Mouse (Mus musculus) heart, postnatal 10 days (tissue): ENCODE results near the gene Spc24. TPM values are rescaled to one million over a fixed set of nuclear protein-coding genes. Genes with fewer than 3 reads are reported as not detected.

Experiments used
- DNase-seq, 2 experiments: peaks; one replicate each; pipeline ENCODE4 v3.0.0; 2021
- intact Hi-C: fragments of 180-260 bp; cut with DNase I; formaldehyde crosslinking; loops from one replicate; pipeline ENCODE4 v1.15.1; 2025
- total RNA-seq, 2 experiments: library from RNA; stranded (reverse); gene quantifications; 2 replicates each; pipeline ENCODE4 v1.2.3; 2021

The Spc24 gene
- total RNA-seq, 2 experiments from 2014 or later = 11.9 to 14.5 TPM

GRCm38 (mm10) chr9:21752252-21752792 is 7.8 kb downstream of the Spc24 start:
- intact Hi-C loops = loop anchor here (1.0 kb wide), 1 partner anchor 51 kb away; no protein-coding TSS in a partner anchor
- peak; percentile 82 for DNase-seq

- intact Hi-C loops = loop anchor here (2.0 kb wide), 1 partner anchor 119 kb away; no protein-coding TSS in a partner anchor
- peak; percentile 68 to 77 for DNase-seq
These were observed 8.8 kb downstream of the Spc24 start for GRCm38 (mm10) chr9:21751347-21751746.

- intact Hi-C loops = loop anchor here (2.0 kb wide), 1 partner anchor 120 kb away; no protein-coding TSS in a partner anchor
- DNase-seq = no peak
These were observed 9.7 kb downstream of the Spc24 start for GRCm38 (mm10) chr9:21750370-21750769.

DNA sequence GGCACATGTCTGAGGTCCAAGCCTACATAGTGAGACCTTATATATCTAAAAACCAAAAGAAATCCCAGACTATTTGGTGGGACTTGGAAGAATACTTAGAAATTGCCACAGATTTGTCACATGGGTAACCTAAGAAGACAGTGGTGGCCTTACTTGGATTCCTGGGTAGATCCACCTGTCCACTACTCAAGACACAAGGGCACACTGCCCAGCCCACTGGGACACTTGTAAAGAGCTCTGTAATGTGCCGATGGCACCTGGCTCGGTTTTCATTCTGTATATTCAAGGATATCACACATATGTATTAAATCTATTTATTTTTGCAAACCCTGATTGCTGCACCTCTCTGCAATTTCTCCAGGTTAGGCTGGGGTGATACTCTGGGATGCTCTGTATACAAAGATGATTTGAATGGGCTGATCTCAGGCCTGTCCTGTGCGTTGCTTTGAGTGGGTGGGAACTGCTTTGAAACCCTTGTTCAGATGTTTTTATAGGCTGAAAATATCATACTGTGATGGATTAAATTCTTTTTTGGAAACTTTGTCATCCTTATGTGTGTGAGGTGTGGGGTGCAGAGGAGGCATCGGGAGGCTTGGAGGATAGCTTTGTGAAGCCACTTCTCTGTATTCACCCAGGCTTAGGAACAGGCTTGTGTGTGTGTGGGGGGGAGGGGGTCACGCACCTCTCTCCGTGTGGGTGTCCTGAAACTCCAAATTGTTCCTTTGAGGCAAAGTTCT is 10.6 kb downstream of the Spc24 start:
- no peak for DNase-seq
- intact Hi-C loops = loop anchor here (2.0 to 5.0 kb wide), 2 partner anchors 47 to 121 kb away; no protein-coding TSS in a partner anchor

- DNase-seq = peak in 1 of 2 experiments; percentile 24
- intact Hi-C loops = loop anchor here (5.0 kb wide), 1 partner anchor 46 kb away; no protein-coding TSS in a partner anchor
These were observed 11.6 kb downstream of the Spc24 start for GRCm38 (mm10) chr9:21748491-21748890.

DNA sequence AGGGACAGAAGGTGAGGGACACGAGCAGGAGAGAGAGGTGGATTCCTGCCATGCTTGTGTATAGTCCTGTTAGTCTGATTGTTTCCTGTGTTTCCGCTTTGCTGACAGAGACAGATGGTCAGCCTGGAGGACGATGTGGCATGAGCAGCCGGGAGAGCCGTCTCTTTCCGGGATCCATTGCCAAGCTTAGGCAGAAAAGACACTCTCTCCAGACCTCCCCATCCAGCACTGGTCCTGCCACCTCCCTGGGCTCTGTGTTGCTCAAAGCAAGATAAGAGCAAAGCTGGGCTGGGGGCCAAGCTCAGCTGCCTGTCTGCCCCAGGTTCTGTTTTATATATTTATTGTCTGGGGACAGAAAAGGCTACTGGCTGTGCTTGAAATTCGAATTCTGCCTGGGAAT is 12.1 kb downstream of the Spc24 start:
- intact Hi-C loops = loop anchor here (5.0 kb wide), 1 partner anchor 46 kb away; no protein-coding TSS in a partner anchor
- peak; percentile 84 to 85 for DNase-seq

- intact Hi-C loops = loop anchor here (5.0 kb wide), 1 partner anchor 45 kb away; no protein-coding TSS in a partner anchor
- no peak for DNase-seq
These were observed 12.8 kb downstream of the Spc24 start for GRCm38 (mm10) chr9:21747238-21747774.

- intact Hi-C loops = no loop called here
- no peak for DNase-seq
These were observed 18.6 kb downstream of the Spc24 start for GRCm38 (mm10) chr9:21741514-21741913.

DNA sequence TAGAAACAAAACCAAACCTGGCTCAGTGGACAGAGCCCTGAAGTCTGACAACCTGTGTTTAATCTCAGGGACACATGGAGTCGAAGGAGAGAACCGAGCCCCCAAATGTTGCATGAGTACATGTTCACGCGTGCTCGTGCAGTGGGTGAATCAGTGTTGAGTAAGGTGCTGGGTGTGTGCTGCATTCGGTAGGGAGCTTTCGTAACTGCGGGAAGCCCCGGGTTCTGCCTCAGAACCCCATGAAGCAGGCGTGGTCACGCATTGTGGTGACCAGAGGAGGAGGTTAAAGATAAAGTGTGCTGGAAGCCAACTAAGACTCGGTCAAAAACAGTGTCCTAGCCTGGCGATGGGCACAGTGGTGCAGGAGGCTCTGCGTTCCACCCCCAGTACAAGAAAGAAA is 19.7 kb downstream of the Spc24 start:
- no peak for DNase-seq
- intact Hi-C loops = no loop called here

GRCm38 (mm10) chr9:21738776-21739175 is 21.3 kb downstream of the Spc24 start:
- intact Hi-C loops = no loop called here
- no peak for DNase-seq

DNA sequence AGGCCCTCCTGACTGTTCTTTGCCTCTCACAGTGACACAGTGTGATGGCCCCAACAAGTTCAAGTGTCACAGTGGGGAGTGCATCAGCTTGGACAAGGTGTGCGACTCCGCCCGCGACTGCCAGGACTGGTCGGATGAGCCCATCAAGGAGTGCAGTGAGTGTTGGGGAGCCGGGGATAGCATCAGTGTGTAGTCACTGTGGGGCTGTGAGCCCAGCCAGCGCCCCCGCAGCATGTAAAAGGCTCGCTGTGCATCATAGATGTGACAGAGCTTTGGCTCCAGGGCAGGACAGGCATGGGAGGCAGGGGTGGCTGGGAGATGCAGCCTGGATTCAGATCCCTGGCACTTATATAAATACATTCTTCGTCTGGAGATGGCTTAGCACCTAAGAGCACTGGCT is 22.9 kb downstream of the Spc24 start:
- no peak for DNase-seq
- intact Hi-C loops = no loop called here

DNA sequence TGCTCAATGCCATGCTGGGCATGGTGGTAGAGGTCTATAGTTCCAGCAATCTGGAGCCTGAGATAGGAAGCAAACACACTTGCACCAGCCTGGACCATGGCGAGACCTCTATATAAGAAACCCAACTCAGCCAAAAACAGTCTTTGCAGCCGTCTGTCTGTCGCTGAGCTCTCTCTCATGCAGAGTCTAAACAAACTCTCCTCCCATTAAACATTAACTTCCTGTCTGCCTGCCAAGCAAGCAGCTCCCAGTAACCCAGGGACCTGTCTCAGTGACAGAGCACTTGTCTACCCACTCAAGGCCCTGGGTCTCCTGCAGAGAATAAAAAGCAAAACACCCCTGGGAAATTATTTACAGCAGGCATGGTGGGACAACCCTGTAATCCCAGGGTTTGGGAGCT is 23.5 kb downstream of the Spc24 start:
- intact Hi-C loops = no loop called here
- no peak for DNase-seq

DNA sequence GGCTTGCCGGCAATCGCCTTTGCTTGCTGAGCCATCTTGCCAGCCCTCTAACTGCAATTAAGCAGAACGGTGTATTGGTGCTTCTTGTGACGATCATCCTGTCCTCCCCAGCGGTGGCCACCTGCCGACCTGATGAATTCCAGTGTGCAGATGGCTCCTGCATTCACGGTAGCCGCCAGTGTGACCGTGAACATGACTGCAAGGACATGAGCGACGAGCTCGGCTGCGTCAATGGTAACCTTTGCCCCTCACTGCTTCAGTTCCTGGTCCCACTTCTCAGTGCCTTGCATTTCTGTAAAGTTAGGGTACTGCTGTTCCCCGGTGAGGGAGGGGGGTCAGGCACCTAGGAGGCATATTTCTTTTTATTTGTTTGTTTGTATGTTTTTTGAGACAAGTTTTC is 25.0 kb downstream of the Spc24 start:
- DNase-seq = no peak
- intact Hi-C loops = no loop called here

- no peak for DNase-seq
- intact Hi-C loops = no loop called here
These were observed 26.1 kb downstream of the Spc24 start for GRCm38 (mm10) chr9:21733989-21734388.

GRCm38 (mm10) chr9:21733446-21733845 is 26.7 kb downstream of the Spc24 start:
- no peak for DNase-seq

DNA sequence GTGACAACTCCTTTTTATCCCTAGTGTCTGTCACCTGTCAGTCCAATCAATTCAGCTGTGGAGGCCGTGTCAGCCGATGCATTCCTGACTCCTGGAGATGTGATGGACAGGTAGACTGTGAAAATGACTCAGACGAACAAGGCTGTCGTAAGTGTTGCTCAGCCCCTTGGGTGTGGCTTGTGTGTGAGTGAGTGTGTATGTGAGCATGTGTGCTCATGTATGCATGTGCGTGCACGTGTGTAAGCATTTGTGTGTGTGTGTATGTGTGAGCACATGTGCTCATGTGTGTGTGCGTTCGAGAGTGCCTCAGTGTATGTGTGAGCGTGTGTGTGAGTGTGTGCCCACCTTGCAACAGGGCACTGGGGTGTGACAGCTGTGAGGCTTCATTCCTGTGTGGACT is 27.8 kb downstream of the Spc24 start:
- no peak for DNase-seq
- intact Hi-C loops = no loop called here

More at GRCm38 (mm10) chr9:21733446-21733845, 26.7 kb downstream of the Spc24 start:
- intact Hi-C loops = no loop called here

DNA sequence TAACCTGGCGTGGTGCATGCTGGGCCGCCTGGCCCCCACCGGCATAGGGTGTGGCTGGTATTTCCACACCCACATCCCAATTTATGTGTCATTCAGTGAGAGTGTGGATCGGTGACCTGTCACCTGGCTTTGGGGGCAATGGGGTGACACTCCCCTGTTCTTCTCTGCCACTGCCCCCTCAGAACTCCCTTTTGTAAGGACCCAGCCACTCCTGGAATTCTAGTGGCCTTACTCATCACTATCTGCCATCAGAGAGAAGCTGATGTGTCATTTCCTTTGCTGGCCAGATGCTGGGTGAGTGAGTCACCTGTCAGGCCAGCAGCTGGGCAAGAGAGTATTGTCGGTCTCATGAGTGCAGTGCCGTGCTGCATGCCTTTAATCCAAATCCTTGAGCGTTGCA is 30.8 kb downstream of the Spc24 start:
- DNase-seq = no peak
- intact Hi-C loops = no loop called here

GRCm38 (mm10) chr9:21728261-21728832 is 31.8 kb downstream of the Spc24 start:
- intact Hi-C loops = no loop called here
- DNase-seq = no peak

- no peak for DNase-seq
- intact Hi-C loops = no loop called here
These were observed 33.7 kb downstream of the Spc24 start for GRCm38 (mm10) chr9:21726218-21726975.

- DNase-seq = no peak
- intact Hi-C loops = no loop called here
These were observed 34.6 kb downstream of the Spc24 start for GRCm38 (mm10) chr9:21725224-21726121.
